ENCODE assay signal across 1 mouse cellular context in genomic region chr5:100333607-100334380, GRCm38 (mm10).
A peak's percentile ranks its signal among the peaks of the same experiment; 100 is the strongest.
TF ChIP-seq lines count a peak whose summit lies in the region.

No protein-coding gene starts in this region.

TF ChIP-seq in MEL, 35 proteins besides CTCF, POLR2A, EP300 and RAD21 (continued from another document):
- TF ChIP-seq MAFK (IDR thresholded peaks at IDR 0.05; ENCODE audit: borderline replicate concordance, low read depth, low read length) (no peak), ZC3H11A (IDR thresholded peaks at IDR 0.05; ENCODE audit: low read depth, low read length) (no peak), POLR2AphosphoS5 (IDR thresholded peaks at IDR 0.05; ENCODE audit: borderline replicate concordance, low read depth, low read length) (no peak), GATA1 (IDR thresholded peaks at IDR 0.05; ENCODE audit: low read depth, low read length) (no peak), MYB (IDR thresholded peaks at IDR 0.05; ENCODE audit: low read depth, low read length) (0 out of 2 replicates have a peak, but pooled peaks have one; percentile 19), TBP (IDR thresholded peaks at IDR 0.05; ENCODE audit: low read depth, low read length) (0 out of 2 replicates have a peak, but pooled peaks have one; percentile 22), NRF1 (IDR thresholded peaks at IDR 0.05; ENCODE audit: insufficient read depth, low read depth, low read length, poor library complexity, severe bottlenecking) (no peak), RCOR1 (IDR thresholded peaks at IDR 0.05; ENCODE audit: low read depth, low read length) (no peak), JUND (IDR thresholded peaks at IDR 0.05; ENCODE audit: low read depth, low read length) (no peak)
TF ChIP-seq in MEL: peak in this region for 5.
